Mouse (Mus musculus): ENCODE measurements around the gene Ccdc188.

Gene Ccdc188

GRCm38 (mm10) chr16:18233919-18234670 is 16.4 kb downstream of the Ccdc188 start:
- intact Hi-C loops (cut with DNase I), result no loop called here

GRCm38 (mm10) chr16:18234671-18235388 is 17.2 kb downstream of the Ccdc188 start, which contains the start of gene Zdhhc8:
Gene Zdhhc8, minus strand, starts transcription at chr16:18235136.
- intact Hi-C loops (cut with DNase I), result loop anchor here (1.0 kb wide), 1 partner anchor 13 kb away; the partner anchor contains the start of genes Ranbp1 and Trmt2a

- intact Hi-C loops (cut with DNase I), result loop anchor here (1.0 kb wide), 1 partner anchor 13 kb away; the partner anchor contains the start of genes Ranbp1 and Trmt2a
Measured at GRCm38 (mm10) chr16:18235389-18236065, 17.8 kb downstream of the Ccdc188 start.

- intact Hi-C loops (cut with DNase I), result no loop called here
Measured at GRCm38 (mm10) chr16:18236676-18237501, 19.2 kb downstream of the Ccdc188 start.

- intact Hi-C loops (cut with DNase I), result no loop called here
Measured at GRCm38 (mm10) chr16:18241581-18241980, 23.9 kb downstream of the Ccdc188 start.

- intact Hi-C loops (cut with DNase I), result loop anchor here (1.0 kb wide), 1 partner anchor 12 kb away; the partner anchor contains the start of gene Zdhhc8
Measured at GRCm38 (mm10) chr16:18247521-18248399, 30.1 kb downstream of the Ccdc188 start.

- intact Hi-C loops (cut with DNase I), result loop anchor here (1.0 kb wide), 1 partner anchor 13 kb away; the partner anchor contains the start of gene Zdhhc8
Measured at GRCm38 (mm10) chr16:18248433-18249363, 31.0 kb downstream of the Ccdc188 start, which contains the start of the genes Trmt2a and Ranbp1. Gene Trmt2a, plus strand, starts transcription at chr16:18248679. Gene Ranbp1, minus strand, starts transcription at chr16:18248732.

- intact Hi-C loops (cut with DNase I), result no loop called here
Measured at GRCm38 (mm10) chr16:18249364-18249967, 31.8 kb downstream of the Ccdc188 start.

- intact Hi-C loops (cut with DNase I), result loop anchor here (5.0 kb wide), 1 partner anchor 37 kb away; the partner anchor contains the start of gene Dgcr8
Measured at GRCm38 (mm10) chr16:18250231-18250630, 32.6 kb downstream of the Ccdc188 start.

GRCm38 (mm10) chr16:18250828-18251790 is 33.4 kb downstream of the Ccdc188 start:
- intact Hi-C loops (cut with DNase I), result loop anchor here (5.0 kb wide), 1 partner anchor 36 kb away; the partner anchor contains the start of gene Dgcr8

GRCm38 (mm10) chr16:18252736-18253135 is 35.1 kb downstream of the Ccdc188 start:
- intact Hi-C loops (cut with DNase I), result loop anchor here (5.0 kb wide), 1 partner anchor 35 kb away; the partner anchor contains the start of gene Dgcr8

- intact Hi-C loops (cut with DNase I), result loop anchor here (5.0 kb wide), 1 partner anchor 33 kb away; the partner anchor contains the start of gene Dgcr8
Measured at GRCm38 (mm10) chr16:18253866-18254265, 36.2 kb downstream of the Ccdc188 start.

- intact Hi-C loops (cut with DNase I), result no loop called here
Measured at GRCm38 (mm10) chr16:18258221-18258620, 40.5 kb downstream of the Ccdc188 start, which contains the start of gene Gm49776. Gene Gm49776, minus strand, starts transcription at chr16:18258321.

- intact Hi-C loops (cut with DNase I), result no loop called here
Measured at GRCm38 (mm10) chr16:18265024-18265423, 47.3 kb downstream of the Ccdc188 start.

GRCm38 (mm10) chr16:18268182-18268581 is 50.5 kb downstream of the Ccdc188 start:
- intact Hi-C loops (cut with DNase I), result no loop called here
